Mouse (Mus musculus) stomach, postnatal 0 days (tissue): ENCODE measurements at regions not wholly inside any gene's neighbourhood (a gene's known extent, or its start where the extent isn't known, plus 50 kb on each side); places are given as distances from the start of the nearest gene placed in this dataset.

ENCODE experiments used
- ATAC-seq: fragments of 200-750 bp; cut with Nextera tagmentation; 2 replicates; pipeline ENCODE4 v1.8.0; 2017; ENCODE audit not compliant: low FRiP score, low TSS enrichment
- DNase-seq: peaks from one replicate; pipeline ENCODE4 v3.0.0-alpha.2; 2016; ENCODE audit warnings: low spot score
- H3K27ac ChIP-seq: fragments of 300-500 bp; sonication (generic); replicated peaks from 2 replicates; pipeline ENCODE4 v1.5.1; 2014; ENCODE audit warnings: mild to moderate bottlenecking, control low read depth
- H3K27me3 ChIP-seq: fragments of 300-500 bp; sonication (generic); 2 replicates; pipeline ENCODE4 v1.6.1; 2014; ENCODE audit warnings: low read length; ENCODE audit not compliant: control insufficient read depth, insufficient read depth
- H3K36me3 ChIP-seq: fragments of 300-500 bp; sonication (generic); 2 replicates; pipeline ENCODE4 v1.6.1; 2014; ENCODE audit warnings: low read length, mixed read lengths; ENCODE audit not compliant: control insufficient read depth, insufficient read depth
- H3K4me1 ChIP-seq: fragments of 300-500 bp; sonication (generic); replicated peaks from 2 replicates; pipeline ENCODE4 v1.6.1; 2014; ENCODE audit warnings: antibody characterized with exemption; ENCODE audit not compliant: control insufficient read depth, insufficient read depth
- H3K4me2 ChIP-seq: fragments of 300-500 bp; sonication (generic); replicated peaks from 2 replicates; pipeline ENCODE4 v1.6.1; 2014; ENCODE audit warnings: low read depth, mild to moderate bottlenecking, control low read depth, moderate library complexity
- H3K4me3 ChIP-seq: fragments of 300-500 bp; sonication (generic); 2 replicates; pipeline ENCODE4 v1.5.1; 2014; ENCODE audit warnings: low read depth, low read length, control low read depth
- H3K9ac ChIP-seq: fragments of 300-500 bp; sonication (generic); 2 replicates; pipeline ENCODE4 v1.6.1; 2014; ENCODE audit warnings: mild to moderate bottlenecking, low read length, control low read depth, mixed read lengths
- H3K9me3 ChIP-seq: fragments of 300-500 bp; sonication (generic); 2 replicates; pipeline ENCODE4 v1.6.1; 2016; ENCODE audit warnings: low read length; ENCODE audit not compliant: control insufficient read depth
- CTCF ChIP-seq: IDR thresholded peaks from 2 replicates; pipeline ENCODE4 v1.5.1; 2016; ENCODE audit warnings: antibody characterized with exemption, low read depth, mild to moderate bottlenecking, moderate library complexity
- EP300 ChIP-seq: optimal IDR thresholded peaks from 2 replicates; pipeline ENCODE3; 2016; ENCODE audit warnings: antibody characterized with exemption
- WGBS: fragments of 180-500 bp; shearing (Covaris S2); extraction: QIAGEN DNeasy Blood & Tissue Kit; methylation state at CpG from one replicate; pipeline ENCODE4 v1.1.7; 2014; 5-methylcytosine and 5-hydroxymethylcytosine counted together

DNA sequence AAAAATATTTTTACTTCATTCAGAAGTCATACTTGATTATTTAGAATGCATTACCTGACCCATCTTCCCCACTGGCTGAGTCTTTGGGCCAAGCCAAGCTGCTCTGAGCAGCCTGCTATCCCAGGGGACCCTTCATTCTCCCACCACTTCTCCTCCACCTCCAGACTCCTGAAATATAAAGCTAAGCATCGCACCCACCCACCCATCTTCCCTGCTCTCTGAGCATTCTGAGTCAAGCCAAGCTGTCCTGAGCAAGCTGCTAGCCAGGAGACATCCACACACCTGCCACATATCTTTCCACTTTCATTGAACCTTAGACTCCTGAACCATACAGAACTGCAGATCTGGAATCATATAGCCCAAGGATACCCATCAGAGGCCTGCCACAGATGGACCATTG lies 1456.2 kb upstream of the Adam24 start:
- Histone ChIP-seq H3K4me2 (no peak overlapping the region), H3K9me3 (no peaks in the 10 kb centered on the region), H3K4me3 (no peak overlapping the region), H3K36me3 (no peaks in the 10 kb centered on the region), H3K27ac (no peak overlapping the region), H3K9ac (no peak overlapping the region), H3K27me3 (no peaks in the 10 kb centered on the region), H3K4me1 (no peaks in the 10 kb centered on the region)
- 89% methylated on average over 1 of the region's 1 CpGs for WGBS
- TF ChIP-seq CTCF: no peak
- no peak for TF ChIP-seq EP300
- no peak for ATAC-seq
- no peak for DNase-seq

DNA sequence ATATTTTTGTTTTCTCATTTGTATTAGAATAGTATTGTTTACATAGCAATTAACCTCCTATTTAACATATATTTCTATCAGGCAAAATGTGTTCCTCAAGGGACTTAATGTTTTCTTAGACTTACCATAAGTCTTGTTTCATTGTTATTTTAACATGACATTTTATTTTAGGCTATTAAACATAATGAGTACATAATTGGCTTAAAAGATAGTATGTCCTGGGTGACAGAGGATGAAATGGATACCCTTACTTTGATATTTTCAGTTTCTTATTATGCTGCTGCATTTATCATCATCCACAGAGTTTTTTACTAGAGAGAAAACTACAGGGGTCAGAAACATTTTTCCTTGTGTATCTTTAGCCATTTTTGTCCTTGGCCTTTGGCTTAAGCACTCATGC lies 1447.6 kb upstream of the Adam24 start:
- Histone ChIP-seq H3K4me2 (no peak overlapping the region), H3K27ac (no peak overlapping the region), H3K4me3 (no peak overlapping the region), H3K36me3 (no peaks in the 10 kb centered on the region), H3K9me3 (no peaks in the 10 kb centered on the region), H3K4me1 (no peaks in the 10 kb centered on the region), H3K27me3 (no peaks in the 10 kb centered on the region), H3K9ac (no peak overlapping the region)
- ATAC-seq (no peak), DNase-seq (no peak)
- TF ChIP-seq CTCF: no peak

DNA sequence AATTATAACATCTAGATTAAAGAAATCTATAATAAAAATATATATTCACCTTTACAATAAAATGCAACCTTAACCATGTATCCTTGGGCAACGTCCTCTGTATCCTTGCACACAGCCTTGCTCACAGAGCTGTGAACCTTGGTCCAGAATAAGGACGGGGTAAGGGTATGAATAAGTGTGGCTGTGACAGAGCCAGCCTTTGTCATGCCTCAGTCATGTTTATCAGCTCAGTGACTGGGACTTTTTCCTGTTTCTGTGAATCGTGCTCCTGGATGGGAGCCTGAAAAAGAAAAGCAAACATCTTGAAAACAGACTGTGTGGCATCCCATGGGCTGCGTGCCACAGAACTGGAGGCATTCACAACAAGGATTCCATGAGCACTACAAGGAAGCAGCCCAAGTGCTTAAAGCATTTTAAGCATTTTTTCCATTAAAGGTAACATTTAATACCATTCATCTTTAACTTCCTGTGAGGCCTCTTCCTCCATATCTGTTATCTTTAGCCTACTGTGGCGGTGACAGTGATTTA lies 1405.8 kb upstream of the Adam24 start:
- TF ChIP-seq EP300 (no peak), CTCF (no peak)
- H3K36me3 ChIP-seq: no peaks in the 10 kb centered on the region
- no peak overlapping the region for H3K4me3 ChIP-seq
- H3K27me3 ChIP-seq: no peaks in the 10 kb centered on the region
- H3K9ac ChIP-seq: no peak overlapping the region
- H3K4me1 ChIP-seq: no peaks in the 10 kb centered on the region
- no peaks in the 10 kb centered on the region for H3K9me3 ChIP-seq
- ATAC-seq (no peak), DNase-seq (no peak)
- WGBS: 58% methylated on average over 5 of the region's 5 CpGs
- no peak overlapping the region for H3K27ac ChIP-seq
- H3K4me2 ChIP-seq: no peak overlapping the region

DNA sequence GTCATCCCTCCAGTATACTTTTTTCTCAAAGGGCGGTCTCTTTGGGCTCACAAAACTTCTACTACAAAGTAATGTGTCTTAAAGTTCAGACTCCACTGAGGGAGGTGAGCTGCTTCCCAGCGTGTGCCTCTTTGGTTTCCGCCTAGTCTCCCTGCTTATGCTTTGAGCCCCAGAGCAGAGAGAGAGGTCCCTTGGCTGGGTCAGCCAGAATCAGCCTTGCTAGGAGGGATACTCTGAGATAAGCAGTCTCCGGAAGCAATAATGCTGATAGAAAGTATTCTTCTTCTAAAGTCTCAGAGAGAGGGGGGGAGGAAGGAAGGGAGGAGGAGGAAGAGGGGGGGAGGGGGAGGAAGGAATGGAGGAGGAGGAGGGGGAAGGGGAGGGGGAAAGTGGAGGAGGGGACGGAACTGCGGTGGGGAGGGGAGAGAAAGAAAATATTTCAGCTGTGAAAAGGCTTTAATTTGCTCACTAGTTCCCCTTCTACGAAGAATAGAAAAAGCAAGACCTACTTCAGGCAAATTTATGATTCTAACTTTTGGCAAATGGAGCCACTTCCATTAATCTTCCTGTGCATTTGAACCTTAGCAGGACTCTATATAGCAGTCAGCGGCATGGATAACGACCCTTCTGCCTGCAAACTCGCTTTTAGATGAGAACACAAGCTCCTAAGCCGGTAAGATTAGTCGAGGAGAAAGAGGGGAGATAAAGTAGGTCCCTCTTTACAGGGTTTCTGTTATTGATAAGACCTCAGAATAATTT lies 1377.2 kb upstream of the Adam24 start:
- TF ChIP-seq CTCF (no peak), EP300 (no peak)
- Histone ChIP-seq H3K9ac (no peak overlapping the region), H3K36me3 (no peaks in the 10 kb centered on the region), H3K9me3 (no peaks in the 10 kb centered on the region), H3K27me3 (no peaks in the 10 kb centered on the region), H3K4me1 (no peaks in the 10 kb centered on the region), H3K4me2 (peak overlapping the region; percentile 40), H3K27ac (no peak overlapping the region), H3K4me3 (peak overlapping the region; percentile 4; the same call in 1 of the 2 replicates)
- no peak for ATAC-seq
- DNase-seq: no peak
- WGBS: 15% methylated on average over 12 of the region's 12 CpGs

DNA sequence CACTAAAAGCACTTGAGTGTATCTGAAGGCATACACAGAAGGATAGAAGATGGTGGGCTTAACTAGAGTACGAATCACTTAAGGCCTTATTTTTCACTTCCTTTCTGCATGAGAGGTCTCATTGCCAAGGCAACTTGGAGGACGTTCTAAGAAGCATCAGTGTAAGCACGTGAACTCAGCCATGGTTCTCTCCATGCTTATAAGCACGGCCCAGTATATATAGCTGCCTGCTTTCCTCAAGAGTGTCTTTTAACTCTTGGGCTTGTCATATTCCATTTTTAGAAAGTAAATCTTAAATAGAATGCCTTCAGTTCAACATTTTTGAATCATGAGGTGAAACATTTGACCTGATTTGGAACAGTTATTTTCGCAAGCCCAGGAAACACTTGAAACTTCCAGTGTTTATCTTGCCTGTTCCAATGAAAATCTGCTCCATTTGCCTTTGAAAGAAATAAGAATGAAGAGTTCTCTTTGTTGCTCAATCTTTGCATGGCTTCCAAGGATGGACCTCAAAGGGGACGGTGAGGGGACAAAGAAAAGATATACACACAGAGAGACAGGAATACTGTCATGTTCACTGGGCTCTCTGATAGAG lies 1371.0 kb upstream of the Adam24 start:
- no peaks in the 10 kb centered on the region for H3K9me3 ChIP-seq
- no peaks in the 10 kb centered on the region for H3K4me1 ChIP-seq
- H3K36me3 ChIP-seq: no peaks in the 10 kb centered on the region
- 61% methylated on average over 6 of the region's 6 CpGs for WGBS
- DNase-seq (no peak), ATAC-seq (no peak)
- H3K9ac ChIP-seq: no peak overlapping the region
- no peak overlapping the region for H3K4me3 ChIP-seq
- no peak overlapping the region for H3K4me2 ChIP-seq
- H3K27me3 ChIP-seq: no peaks in the 10 kb centered on the region
- no peak overlapping the region for H3K27ac ChIP-seq
- TF ChIP-seq EP300 (no peak), CTCF (no peak)

DNA sequence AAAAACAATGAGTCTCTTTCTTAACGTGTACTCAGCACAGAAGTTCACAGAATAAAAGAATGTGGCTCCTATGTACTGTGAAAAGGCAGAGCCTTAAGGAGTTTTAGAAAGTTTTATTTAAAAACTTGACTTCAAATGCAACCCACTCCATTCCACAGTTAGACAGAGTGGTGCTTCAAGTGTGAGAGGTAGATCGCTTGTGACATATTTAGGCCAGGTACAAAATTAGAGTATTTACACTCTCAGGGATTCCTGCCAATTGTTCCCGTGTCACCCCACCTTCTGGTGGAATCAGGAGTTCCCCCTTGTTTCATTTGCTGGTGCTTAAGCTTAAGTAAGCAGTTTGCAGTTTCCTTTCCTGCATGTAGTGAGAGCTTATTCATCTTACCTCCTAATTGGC lies 1361.0 kb upstream of the Adam24 start:
- DNase-seq (no peak), ATAC-seq (no peak)
- H3K27ac ChIP-seq: no peak overlapping the region

More for the DNA sequence above, 1361.0 kb upstream of the Adam24 start:
- H3K9ac ChIP-seq: no peak overlapping the region
- TF ChIP-seq CTCF (no peak), EP300 (no peak)
- 39% methylated on average over 3 of the region's 3 CpGs for WGBS
- no peak overlapping the region for H3K4me2 ChIP-seq
- no peaks in the 10 kb centered on the region for H3K9me3 ChIP-seq
- no peak overlapping the region for H3K4me3 ChIP-seq
- H3K4me1 ChIP-seq: no peaks in the 10 kb centered on the region
- no peaks in the 10 kb centered on the region for H3K27me3 ChIP-seq
- H3K36me3 ChIP-seq: no peaks in the 10 kb centered on the region
